Mouse (Mus musculus) G1E (cell line): ENCODE results near the gene Lsm6. TPM values are rescaled to one million over a fixed set of nuclear protein-coding genes. Genes with fewer than 3 reads are reported as not detected.
"Not testable (repeated sequence)": the region's sequence is repeated elsewhere in the genome, so short reads cannot be mapped to it uniquely, and the experiment has no call there.

Experiments used
- ATAC-seq: 2 replicates; pipeline ENCODE4 v1.8.0; 2016; ENCODE audit warnings: mild to moderate bottlenecking; ENCODE audit not compliant: insufficient number of reproducible peaks, poor library complexity, low FRiP score, severe bottlenecking; ENCODE audit errors: extremely low read depth
- DNase-seq: peaks from one replicate; pipeline ENCODE4 v3.0.0; 2012; ENCODE audit warnings: low spot score
- H3K27me3 ChIP-seq: 2 replicates; pipeline ENCODE4 v1.6.1; 2012; ENCODE audit warnings: mild to moderate bottlenecking, low read length, inconsistent platforms; ENCODE audit not compliant: insufficient read depth
- H3K36me3 ChIP-seq: replicated peaks from 2 replicates; pipeline ENCODE3; 2012; ENCODE audit warnings: mild to moderate bottlenecking, inconsistent platforms
- H3K4me1 ChIP-seq: 2 replicates; pipeline ENCODE4 v1.6.1; 2012; ENCODE audit warnings: low read depth, low read length, inconsistent platforms, mixed read lengths; ENCODE audit not compliant: insufficient read depth
- H3K4me3 ChIP-seq: 2 replicates; pipeline ENCODE4 v1.5.1; 2012; ENCODE audit warnings: low read depth, mild to moderate bottlenecking, inconsistent platforms, low read length, moderate library complexity, mixed read lengths
- H3K9me3 ChIP-seq: replicated peaks from 2 replicates; pipeline ENCODE4 v1.6.1; 2012; ENCODE audit warnings: inconsistent platforms
- CTCF ChIP-seq: IDR thresholded peaks from 2 replicates; pipeline ENCODE4 v1.5.1; 2012; ENCODE audit warnings: low read depth, low read length, inconsistent platforms, mixed read lengths
- GATA1 ChIP-seq: IDR thresholded peaks from 2 replicates; pipeline ENCODE4 v1.6.1; 2012; ENCODE audit warnings: borderline replicate concordance, low read length, inconsistent platforms, mixed read lengths
- GATA2 ChIP-seq: IDR thresholded peaks from 2 replicates; pipeline ENCODE4 v1.6.1; 2012; ENCODE audit warnings: low read depth, low read length, inconsistent platforms, borderline replicate concordance
- POLR2AphosphoS5 ChIP-seq: IDR thresholded peaks from 2 replicates; pipeline ENCODE4 v1.6.1; 2012; ENCODE audit warnings: low read depth, low read length, inconsistent platforms; ENCODE audit not compliant: insufficient replicate concordance
- TAL1 ChIP-seq: conservative IDR thresholded peaks from 2 replicates; pipeline ENCODE4 v1.6.1; 2012; ENCODE audit warnings: low read depth, low read length, inconsistent platforms, mixed read lengths
- polyA plus RNA-seq: library from polyadenylated mRNA; stranded (reverse); fragments of >175 nt; gene quantifications from 2 replicates; pipeline ENCODE4 v1.2.3, GENCODE M21; 2012
- total RNA-seq, 2 experiments: library from RNA; stranded (forward) in 1 of 2; stranded (reverse) in 1 of 2; fragments of 200-1000 nt in 1 of 2; fragments of >200 nt in 1 of 2; fragmentation: Nextera tagmentation in 1 of 2; gene quantifications; 2 replicates each; pipeline ENCODE4 v1.2.3; 2014 to 2017

The Lsm6 gene
- total and polyA plus RNA-seq, 3 experiments, result 3.8 to 144 (median 49.4) TPM

DNA sequence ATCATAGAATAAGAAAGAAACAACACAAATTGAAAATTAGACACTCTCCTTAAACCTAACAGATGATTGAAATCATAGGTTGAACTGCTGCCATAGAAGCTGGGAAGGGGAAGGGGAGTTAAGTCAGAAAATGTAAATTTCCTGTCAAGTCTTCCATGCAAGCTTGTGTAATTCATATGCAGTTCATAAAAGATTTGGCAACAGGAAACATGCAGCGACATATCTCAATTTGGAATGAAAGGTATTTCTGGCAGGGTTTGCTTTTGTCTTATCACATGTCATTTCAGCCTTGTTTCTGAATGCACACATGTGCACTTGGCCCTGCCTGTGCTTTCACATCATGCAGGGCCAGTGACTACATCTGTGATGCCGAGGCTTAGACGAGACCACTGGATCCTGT lies 26.3 kb upstream of the Lsm6 start:
- no peaks in the 10 kb centered on the region for H3K9me3 ChIP-seq
- no peaks in the 10 kb centered on the region for H3K36me3 ChIP-seq
- DNase-seq (no peak), ATAC-seq (no peak)
- TF ChIP-seq TAL1 (no peak), CTCF (no peak), GATA2 (no peak), GATA1 (no peak), POLR2AphosphoS5 (no peak)
- H3K27me3 ChIP-seq, result peaks cover 7% of the 10 kb centered on the region
- H3K4me1 ChIP-seq, result no peaks in the 10 kb centered on the region; the same call in 1 of the 2 replicates
- no peak overlapping the region for H3K4me3 ChIP-seq

DNA sequence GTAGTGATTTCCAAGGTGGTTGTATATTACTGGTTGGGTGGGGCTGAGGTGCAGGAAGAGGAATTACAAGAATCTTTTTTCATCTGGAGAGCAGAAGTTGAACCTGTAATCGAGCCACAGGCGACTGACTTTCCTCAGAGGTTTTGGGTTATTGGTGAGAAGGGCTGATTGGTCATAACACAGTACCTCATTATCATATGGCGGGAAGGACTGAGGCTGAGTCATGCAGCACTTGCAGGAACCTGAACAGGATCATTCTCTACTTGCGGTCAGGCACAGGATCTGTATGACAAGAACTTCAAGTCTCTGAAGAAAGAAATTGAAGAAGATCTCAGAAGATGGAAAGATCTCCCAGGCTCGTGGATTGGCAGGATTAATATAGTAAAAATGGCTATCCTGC lies 23.6 kb upstream of the Lsm6 start:
- no peak for DNase-seq
- TF ChIP-seq TAL1 (no peak), CTCF (no peak), GATA2 (no peak), GATA1 (no peak), POLR2AphosphoS5 (no peak)

DNA sequence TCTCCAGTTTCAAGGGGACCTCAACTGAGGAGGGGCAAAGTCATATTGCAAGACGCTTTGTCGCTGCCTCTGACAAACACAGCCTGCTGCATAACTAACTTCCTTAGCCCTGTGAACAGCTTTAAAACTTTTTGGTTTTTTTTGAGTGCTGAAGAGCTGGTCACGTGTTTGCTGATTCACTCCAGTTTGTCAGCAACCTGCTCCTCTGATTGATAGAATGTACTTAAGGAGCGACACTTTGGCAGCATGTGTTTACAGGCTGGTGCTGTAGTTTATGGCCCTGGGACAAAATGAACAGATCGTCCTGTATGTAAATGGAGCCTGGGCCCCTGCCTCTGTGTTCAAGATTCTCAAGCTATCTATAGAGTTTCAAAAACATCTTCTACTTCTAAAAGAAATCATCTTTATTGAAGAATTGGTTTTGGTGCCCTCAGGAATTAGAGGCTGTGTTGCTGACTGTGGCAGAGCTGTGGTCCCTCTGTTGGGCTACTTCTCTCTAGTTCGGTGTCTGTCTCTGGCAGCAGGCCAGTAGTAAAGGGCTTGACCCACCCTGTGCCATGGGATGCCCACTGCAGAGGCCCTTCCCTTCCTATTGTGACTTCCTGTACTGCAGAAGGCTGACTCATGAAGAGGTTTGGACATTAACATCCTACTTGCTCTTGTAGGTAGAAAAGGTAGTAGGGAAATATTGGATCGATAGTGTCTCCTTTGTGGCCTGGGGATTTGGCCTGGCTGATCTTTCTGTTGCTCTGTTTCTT lies 17.9 kb upstream of the Lsm6 start:
- TF ChIP-seq TAL1 (no peak), GATA2 (no peak), CTCF (no peak)
- ATAC-seq, result no peak

More for the DNA sequence above, 23.6 kb upstream of the Lsm6 start:
- no peaks in the 10 kb centered on the region; the same call in 1 of the 2 replicates for H3K4me1 ChIP-seq
- H3K9me3 ChIP-seq, result no peaks in the 10 kb centered on the region
- no peak overlapping the region for H3K4me3 ChIP-seq
- H3K36me3 ChIP-seq, result no peaks in the 10 kb centered on the region
- peaks cover 15% of the 10 kb centered on the region for H3K27me3 ChIP-seq
- peak; percentile 63; the same call in 1 of the 2 replicates for ATAC-seq

DNA sequence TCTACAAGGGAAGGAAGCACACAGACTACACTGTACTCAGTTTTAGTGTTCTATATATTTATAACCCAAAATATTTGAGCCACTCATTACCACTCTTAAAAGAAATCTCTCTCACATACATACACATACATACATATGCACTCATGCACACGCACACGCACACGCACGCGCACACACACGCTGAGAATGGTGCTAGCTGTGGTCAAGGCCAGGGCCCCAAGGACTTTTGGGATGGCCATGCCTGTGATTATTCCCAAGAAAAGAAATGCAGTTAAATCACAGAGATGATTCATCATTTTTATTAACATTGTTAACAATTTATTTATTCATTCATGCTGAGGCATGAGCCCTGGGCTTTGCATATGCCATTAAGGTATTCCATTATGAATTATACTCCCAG lies 15.2 kb upstream of the Lsm6 start:
- H3K27me3 ChIP-seq, result peaks cover 26% of the 10 kb centered on the region
- H3K36me3 ChIP-seq, result no peaks in the 10 kb centered on the region
- no peak overlapping the region for H3K4me3 ChIP-seq
- no peak for ATAC-seq
- TF ChIP-seq TAL1, result no peak
- TF ChIP-seq CTCF, result no peak
- TF ChIP-seq GATA2, result no peak
- no peak for TF ChIP-seq POLR2AphosphoS5
- TF ChIP-seq GATA1, result no peak
- no peak for DNase-seq
- no peaks in the 10 kb centered on the region for H3K9me3 ChIP-seq
- no peaks in the 10 kb centered on the region for H3K4me1 ChIP-seq

More for the DNA sequence above, 17.9 kb upstream of the Lsm6 start:
- Histone ChIP-seq H3K9me3 (no peaks in the 10 kb centered on the region), H3K27me3 (peaks cover 32% of the 10 kb centered on the region), H3K4me1 (no peaks in the 10 kb centered on the region), H3K4me3 (no peak overlapping the region), H3K36me3 (no peaks in the 10 kb centered on the region)
- no peak for DNase-seq

DNA sequence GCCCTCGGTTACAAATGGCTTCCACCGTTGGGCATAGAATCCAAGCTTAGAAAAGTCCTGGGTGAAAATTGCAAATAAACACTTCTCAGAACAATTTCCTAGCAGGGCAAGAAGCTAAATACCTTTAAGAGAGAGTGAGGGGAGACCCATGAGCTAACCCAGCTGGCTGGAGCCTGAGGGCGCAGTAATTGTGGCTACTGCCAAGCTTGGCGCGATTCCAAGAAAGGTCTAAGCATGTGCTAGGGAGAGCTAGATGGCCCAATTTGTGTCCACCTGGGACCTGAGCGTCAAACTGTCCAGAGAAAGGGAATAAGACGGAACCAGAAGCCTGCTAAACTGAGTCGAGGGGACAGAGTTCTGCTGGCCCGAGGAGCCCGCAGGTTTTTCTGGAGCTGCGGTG lies 7.5 kb upstream of the Lsm6 start:
- no peaks in the 10 kb centered on the region for H3K9me3 ChIP-seq
- no peak for TF ChIP-seq CTCF
- DNase-seq (no peak), ATAC-seq (no peak)
- H3K4me1 ChIP-seq, result no peaks in the 10 kb centered on the region
- H3K36me3 ChIP-seq, result no peaks in the 10 kb centered on the region
- no peak overlapping the region for H3K4me3 ChIP-seq
- peaks cover 7% of the 10 kb centered on the region for H3K27me3 ChIP-seq

DNA sequence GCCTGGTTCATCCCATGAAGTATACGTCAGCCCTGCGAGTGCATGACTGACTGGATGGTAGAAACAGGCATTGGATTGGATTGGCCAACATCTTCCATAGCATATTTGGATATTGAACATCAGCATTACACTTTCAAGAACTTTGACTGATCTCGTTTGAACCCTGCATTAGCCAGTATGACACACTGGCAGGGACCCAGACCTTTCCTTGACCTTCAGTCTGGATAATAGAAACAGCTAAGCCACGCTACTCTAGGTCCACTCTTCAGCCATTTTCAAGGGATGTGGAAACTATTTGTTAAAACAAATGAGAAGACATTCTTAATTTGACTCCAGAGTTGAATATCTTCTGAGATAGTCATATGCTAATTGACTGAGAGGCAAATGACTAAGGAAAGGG lies 3.6 kb upstream of the Lsm6 start:
- H3K9me3 ChIP-seq, result no peaks in the 10 kb centered on the region
- H3K36me3 ChIP-seq, result peaks cover under 1% of the 10 kb centered on the region
- ATAC-seq, result no peak
- peaks cover 3% of the 10 kb centered on the region; the same call in 1 of the 2 replicates for H3K27me3 ChIP-seq
- no peak for DNase-seq
- no peak for TF ChIP-seq POLR2AphosphoS5
- H3K4me3 ChIP-seq, result no peak overlapping the region
- H3K4me1 ChIP-seq, result peaks cover 9% of the 10 kb centered on the region

DNA sequence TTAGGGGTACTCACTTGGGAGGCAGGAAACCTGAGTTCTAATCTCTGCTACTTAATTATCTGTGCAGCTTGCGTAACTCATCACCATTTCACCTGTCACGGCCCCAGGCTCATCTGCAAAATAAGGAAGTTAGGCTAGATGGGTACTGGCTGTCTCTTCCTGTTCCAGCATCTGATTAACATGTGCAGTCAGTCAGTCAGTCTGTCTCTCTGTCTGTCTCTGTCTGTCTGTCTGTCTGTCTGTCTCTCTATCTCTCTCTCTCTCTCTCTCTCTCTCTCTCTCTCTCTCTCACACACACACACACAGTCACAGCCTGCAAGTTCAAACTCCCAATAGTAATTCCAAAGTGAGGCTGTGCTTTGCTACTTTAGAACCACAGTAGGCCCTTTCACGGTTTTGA lies 967 bp downstream of the Lsm6 start:
- peaks cover 43% of the 10 kb centered on the region for H3K36me3 ChIP-seq
- peaks cover 29% of the 10 kb centered on the region for H3K4me1 ChIP-seq
- ATAC-seq (peak; percentile 65; the same call in 1 of the 2 replicates), DNase-seq (peak; percentile 41)
- not testable (repeated sequence) for H3K9me3 ChIP-seq, H3K27me3 ChIP-seq
- peak overlapping the region; percentile 83 for H3K4me3 ChIP-seq
